Comparison of ENCODE assay signal across 14 mouse cellular contexts in the genomic region with DNA sequence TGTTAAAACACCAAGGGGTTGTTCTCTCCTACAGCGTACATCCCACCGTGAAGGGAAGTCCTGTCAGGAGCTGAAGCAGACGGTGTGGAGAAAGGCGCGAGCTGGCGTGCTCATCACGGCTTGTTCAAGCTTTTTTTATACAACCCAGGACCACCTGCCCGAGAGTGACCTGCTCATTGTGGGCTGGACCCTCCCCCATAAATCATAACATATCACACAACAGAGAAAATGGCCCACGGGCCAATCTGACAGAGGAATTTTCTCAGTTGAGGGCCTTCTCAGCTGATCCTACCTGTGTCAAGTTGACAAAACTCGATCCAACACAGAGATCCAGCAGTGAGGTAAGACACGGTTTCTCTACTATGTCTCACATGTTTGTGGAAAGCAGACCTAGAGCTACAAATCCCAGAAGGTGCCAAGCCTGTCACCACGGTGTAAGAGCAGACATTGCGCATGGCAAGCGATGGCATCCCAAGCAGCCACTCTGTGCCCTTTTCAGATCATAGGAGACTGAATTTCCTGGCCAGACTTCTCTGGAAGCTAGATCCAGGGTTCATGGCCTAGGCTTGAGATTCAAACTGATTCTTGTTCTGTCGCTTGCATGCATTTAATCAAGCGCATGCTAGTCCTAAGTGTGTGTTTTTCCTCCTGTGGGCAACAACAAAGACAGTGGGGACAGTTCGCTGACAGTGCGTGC.
DNase-seq lines count a peak whose midpoint lies in the region; TF ChIP-seq lines count a peak whose summit lies in the region.
"Had no signal": no experiment of that assay in that cellular context is flagged by ENCODE, and none has a peak within 500 bp of the region (broad histone marks: within the 10 kb centered on the region; RNA-seq: fewer than 3 reads in every experiment).

No protein-coding gene starts in this region.

- intact Hi-C loops in gastrocnemius, adult 2 months (cut with DNase I), result loop anchor here (10.0 kb wide), 1 partner anchor 353 kb away; no protein-coding TSS in a partner anchor

- no peak for TF ChIP-seq CTCF in gastrocnemius, adult 2 months (IDR thresholded peaks at IDR 0.05)

- no peak overlapping the region for H3K27ac ChIP-seq in gastrocnemius, adult 2 months
- H3K27ac ChIP-seq: embryonic facial prominence, embryonic 13.5 days; heart, embryonic 15.5 days; hindbrain, embryonic 15.5 days had no signal

- no peak overlapping the region for H3K4me3 ChIP-seq in gastrocnemius, adult 2 months
- H3K4me3 ChIP-seq: embryonic facial prominence, embryonic 13.5 days; heart, embryonic 15.5 days; hindbrain, embryonic 15.5 days had no signal

- DNase-seq in gastrocnemius, postnatal 10 days, result peak; percentile 3
- no peak for DNase-seq in gastrocnemius, adult 2 months
- peak; percentile 6 for DNase-seq in kidney, postnatal 10 days
- DNase-seq in kidney, adult 11 months, result no peak
- DNase-seq in thymus, postnatal 25 days, result peak; percentile 1
- no peak for DNase-seq in thymus, postnatal 0 days (ENCODE audit: low spot score)
- no peak for DNase-seq in adrenal gland, adult 18-20 months (ENCODE audit: low spot score in 2 of 2)
- DNase-seq: cerebellum, adult 18-20 months; cerebellum, adult 9-11 months; cerebellum, postnatal 36 days; heart, postnatal 14 days had no signal

Comparison
In these comparisons a context has a peak if more than half of its experiments do, and no peak if none do; other contexts are left out.
1. DNase-seq: peak in gastrocnemius, postnatal 10 days (single experiment), kidney, postnatal 10 days (single experiment) and thymus, postnatal 25 days (single experiment); none in gastrocnemius, adult 2 months (single experiment), kidney, adult 11 months (single experiment), thymus, postnatal 0 days (single experiment) and adrenal gland, adult 18-20 months (0 of 2).